Mouse (Mus musculus): ENCODE measurements around the gene Srpk1.
"Not testable (repeated sequence)": the region's sequence is repeated elsewhere in the genome, so short reads cannot be mapped to it uniquely, and the experiment has no call there.

The Srpk1 gene

GRCm38 (mm10) chr17:28554021-28554420 is 68.5 kb downstream of the Srpk1 start:
- not testable (repeated sequence) for DNase-seq (ENCODE audit: low read depth)

DNA sequence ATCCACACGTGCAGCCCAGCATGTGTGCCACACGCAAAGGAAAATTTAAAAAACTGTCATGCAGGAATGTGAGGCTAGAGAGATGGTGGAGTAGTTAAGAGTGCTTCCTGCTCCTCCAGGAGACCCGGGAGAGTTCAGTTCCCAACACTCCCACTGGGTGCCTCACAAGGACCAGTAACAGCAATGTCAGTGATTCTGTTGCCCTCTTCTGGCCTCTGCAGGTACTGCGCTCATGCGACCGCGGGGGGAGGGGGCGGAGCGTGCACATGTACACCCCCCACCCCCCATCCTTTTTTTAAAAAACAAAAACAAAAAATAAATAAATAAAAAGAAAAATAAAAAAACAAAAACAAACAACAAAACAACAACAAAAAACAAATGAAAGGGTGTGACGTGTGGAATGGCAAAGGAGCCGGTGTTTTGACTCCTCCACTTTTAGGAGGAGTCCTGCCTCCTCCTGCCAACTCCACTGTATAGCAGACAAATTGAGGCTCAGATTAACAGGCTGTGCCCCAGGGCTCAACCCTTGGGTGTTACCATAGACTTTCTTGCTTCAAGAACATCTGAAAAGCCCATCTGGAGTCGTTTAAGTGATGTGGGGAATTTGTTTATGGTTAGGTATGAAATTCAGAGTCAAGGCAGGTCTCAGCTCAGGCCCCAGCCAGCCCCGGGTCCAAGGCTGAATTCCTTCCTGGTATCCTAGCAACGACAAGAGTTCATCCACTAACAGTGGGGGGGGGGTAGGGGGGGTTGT is 69.3 kb downstream of the Srpk1 start:
- peak; percentile 72 for DNase-seq (ENCODE audit: low read depth)

GRCm38 (mm10) chr17:28549111-28549510 is 73.4 kb downstream of the Srpk1 start, which contains the start of gene Clpsl2:
Clpsl2 (plus strand) TSS chr17:28549411.
- no peak for DNase-seq (ENCODE audit: low read depth)

- no peak for DNase-seq (ENCODE audit: low read depth)
Observed at GRCm38 (mm10) chr17:28548550-28548949, 74.0 kb downstream of the Srpk1 start.

DNA sequence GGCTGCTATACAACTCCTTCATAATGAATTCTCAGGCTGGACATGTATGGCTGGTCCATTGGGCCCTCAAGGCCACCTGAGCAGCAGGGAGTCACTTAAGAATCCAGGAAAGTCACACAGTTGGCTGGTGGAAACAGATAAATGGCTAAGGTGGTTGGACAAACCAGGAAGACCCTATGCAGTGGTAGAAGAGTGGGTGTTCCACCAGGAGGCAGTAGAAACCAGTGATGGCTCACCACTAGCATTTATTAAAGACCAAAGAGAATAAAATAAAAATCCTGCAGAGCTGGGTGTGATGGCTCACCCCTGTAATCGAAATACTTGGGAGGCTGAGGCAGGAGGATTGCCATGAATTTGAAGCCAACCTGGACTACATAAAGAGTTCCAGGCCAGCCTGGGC is 75.6 kb downstream of the Srpk1 start:
- no peak for DNase-seq (ENCODE audit: low read depth)

GRCm38 (mm10) chr17:28537881-28538280 is 84.6 kb downstream of the Srpk1 start:
- DNase-seq (ENCODE audit: low read depth), result no peak

All from 416B (cell line).